Mouse (Mus musculus): Measurements from ENCODE around the gene Dennd6a. TPM values are rescaled to one million over a fixed set of nuclear protein-coding genes. Genes with fewer than 3 reads are reported as not detected.
A peak's percentile ranks its signal among the peaks of the same experiment; 100 is the strongest.
"Not testable (repeated sequence)": the region's sequence is repeated elsewhere in the genome, so short reads cannot be mapped to it uniquely, and the experiment has no call there.

The Dennd6a gene
- polyA plus RNA-seq, 1 experiment from 2014 or later = 30.3 TPM

DNA sequence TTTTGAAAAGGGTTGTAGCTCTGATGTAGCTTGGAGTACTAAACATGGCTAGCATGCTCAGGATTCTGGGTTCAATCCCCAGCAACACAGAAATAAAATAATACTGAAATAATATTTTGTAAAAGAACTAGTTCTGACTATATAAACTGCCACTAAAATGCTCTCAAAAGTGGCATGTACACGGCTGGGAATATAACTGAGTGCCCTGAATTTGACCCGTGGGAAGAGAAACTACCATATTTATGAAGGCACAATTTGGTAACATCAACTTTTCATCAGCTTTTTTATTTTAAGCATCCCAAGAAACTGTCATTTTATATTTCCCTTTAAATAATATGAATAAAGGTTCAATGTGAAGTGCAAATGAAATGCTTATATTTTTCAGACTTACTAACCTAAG, 90.2 kb downstream of the Dennd6a start:
- Histone ChIP-seq H3K27ac (replicated peaks) (no peak overlapping the region), H3K9me3 (replicated peaks) (no peaks in the 10 kb centered on the region), H3K27me3 (ENCODE audit: low read depth, poor library complexity, severe bottlenecking) (no peaks in the 10 kb centered on the region), H3K4me1 (peaks cover 28% of the 10 kb centered on the region), H3K4me3 (no peak overlapping the region), H3K36me3 (peaks cover 53% of the 10 kb centered on the region)
- DNase-seq (ENCODE audit: low spot score) = no peak
- 90% methylated on average over 2 of the region's 2 CpGs for WGBS

DNA sequence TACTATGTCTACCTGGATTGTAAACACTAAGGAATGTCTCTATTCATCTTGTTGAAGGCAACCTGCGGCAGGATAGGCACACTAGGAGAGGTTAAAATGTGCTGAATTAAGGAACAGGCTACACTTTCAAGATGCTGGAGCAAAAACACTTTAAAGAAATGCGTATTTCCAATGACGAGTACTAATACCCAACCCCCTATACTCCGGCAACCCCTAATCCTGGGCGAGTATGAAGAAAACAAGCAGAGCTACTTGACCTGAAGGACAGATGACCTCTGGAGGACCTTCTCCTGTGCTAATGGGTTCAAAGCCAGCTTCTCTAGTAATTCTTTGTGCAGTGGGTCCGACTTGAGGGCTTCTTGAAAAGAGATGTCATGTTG, 94.3 kb downstream of the Dennd6a start:
- 32% methylated on average over 6 of the region's 6 CpGs for WGBS
- H3K27ac ChIP-seq (replicated peaks) = no peak overlapping the region

DNA sequence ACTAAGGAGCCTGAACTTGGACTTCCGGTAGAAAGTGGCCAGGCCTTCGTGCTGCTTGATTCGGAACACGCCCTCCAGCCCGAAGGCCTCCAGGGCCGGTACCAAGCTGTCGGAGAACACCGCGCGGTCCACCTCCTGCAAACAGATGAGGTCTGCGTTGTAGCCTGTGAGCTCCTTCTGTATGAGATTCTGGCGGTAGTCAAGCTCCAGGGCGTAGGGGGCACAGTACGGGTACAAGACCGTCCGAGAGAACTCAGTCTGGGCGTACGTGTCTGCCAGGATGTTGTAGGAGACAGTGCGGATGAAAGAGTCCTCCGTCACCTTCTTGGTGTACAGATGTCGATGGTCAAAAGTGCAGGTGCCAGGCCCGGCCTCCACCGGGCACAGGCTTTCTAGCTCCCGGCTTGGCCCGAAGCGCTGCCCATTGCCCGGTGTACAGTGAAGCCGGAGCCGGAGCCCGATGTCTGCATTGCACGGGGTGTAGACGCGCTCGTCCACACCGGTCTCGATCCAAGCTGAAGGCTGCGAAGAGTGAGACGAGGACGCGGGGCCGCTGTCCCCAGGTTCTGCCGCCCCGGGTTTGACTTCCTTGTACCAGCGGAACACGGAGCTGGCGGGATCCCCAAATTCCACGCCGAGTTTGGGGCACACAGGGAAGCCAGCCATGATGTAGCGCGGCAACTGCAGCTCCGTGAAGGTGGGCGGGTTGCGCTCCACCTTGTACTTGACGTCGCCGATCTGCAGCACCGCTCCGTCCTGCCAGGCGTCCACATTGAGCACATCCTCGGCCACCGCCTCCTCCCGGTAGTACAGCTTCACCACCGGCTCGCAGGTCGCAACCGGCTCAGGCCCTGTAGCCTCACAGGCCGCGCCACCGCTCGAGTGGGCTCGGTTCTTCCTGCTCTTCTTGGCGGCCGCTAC, 95.0 kb downstream of the Dennd6a start:
- peaks cover 28% of the 10 kb centered on the region for H3K36me3 ChIP-seq
- H3K4me1 ChIP-seq = peaks cover 34% of the 10 kb centered on the region
- peak overlapping the region; percentile 96 for H3K27ac ChIP-seq (replicated peaks)
- H3K4me3 ChIP-seq = peak overlapping the region; percentile 98
- H3K9me3 ChIP-seq (replicated peaks) = no peaks in the 10 kb centered on the region
- 3% methylated on average over 73 of the region's 73 CpGs for WGBS
- H3K27me3 ChIP-seq (ENCODE audit: low read depth, poor library complexity, severe bottlenecking) = no peaks in the 10 kb centered on the region
- DNase-seq (ENCODE audit: low spot score) = peak; percentile 35

More for the DNA sequence above, 94.3 kb downstream of the Dennd6a start:
- peaks cover 31% of the 10 kb centered on the region for H3K36me3 ChIP-seq
- H3K4me1 ChIP-seq = peaks cover 34% of the 10 kb centered on the region
- no peak for DNase-seq (ENCODE audit: low spot score)
- H3K9me3 ChIP-seq (replicated peaks) = no peaks in the 10 kb centered on the region
- H3K4me3 ChIP-seq = peak overlapping the region; percentile 98
- no peaks in the 10 kb centered on the region for H3K27me3 ChIP-seq (ENCODE audit: low read depth, poor library complexity, severe bottlenecking)

DNA sequence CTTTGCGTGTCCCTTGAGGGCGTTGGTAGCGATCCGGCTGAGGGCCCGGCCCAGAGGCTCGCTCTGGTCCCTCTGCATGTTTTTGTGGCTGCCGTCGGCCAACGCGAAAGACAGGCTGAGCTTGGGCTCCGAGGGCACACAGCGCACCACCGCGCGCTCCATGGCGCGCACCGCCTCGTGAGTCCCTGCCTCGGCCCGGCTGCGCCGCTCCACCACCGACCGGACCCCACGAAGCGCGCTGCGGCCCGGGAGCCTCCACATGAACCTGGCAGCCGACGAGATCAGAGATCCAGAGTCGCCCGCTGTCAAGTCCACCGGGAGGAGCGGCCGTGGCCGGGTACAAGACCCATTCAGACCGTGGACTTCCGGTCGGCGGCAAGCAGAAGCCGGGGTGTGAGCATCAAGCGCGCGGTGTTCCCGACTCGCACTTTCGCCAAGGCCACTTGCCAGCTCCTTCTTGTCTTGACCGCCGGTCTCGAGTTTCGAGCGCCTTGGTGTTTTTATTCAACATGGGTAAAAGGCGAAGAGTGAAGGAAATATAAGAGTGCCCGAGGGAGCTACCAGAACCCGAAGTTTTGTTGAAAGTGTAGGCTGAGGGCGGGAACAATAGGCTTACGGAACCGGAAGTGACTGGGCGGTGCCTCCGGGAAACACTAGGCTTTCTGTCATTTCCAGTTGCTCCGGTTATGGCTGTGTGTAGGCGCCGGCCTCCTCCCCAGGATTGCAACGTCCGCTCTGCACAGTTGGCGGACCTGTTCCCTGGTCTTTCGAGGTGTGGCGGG, 95.8 kb downstream of the Dennd6a start, which contains the start of gene Pde12:
Gene Pde12 (minus strand): TSS at position 592 of the 782 bp plus-strand sequence.
- Histone ChIP-seq H3K36me3 (peaks cover 21% of the 10 kb centered on the region), H3K4me1 (peaks cover 34% of the 10 kb centered on the region), H3K9me3 (replicated peaks) (no peaks in the 10 kb centered on the region), H3K27ac (replicated peaks) (peak within 1 kb of the TSS; percentile 96), H3K4me3 (peak within 1 kb of the TSS; percentile 98), H3K27me3 (ENCODE audit: low read depth, poor library complexity, severe bottlenecking) (no peaks in the 10 kb centered on the region)
- WGBS = under 1% methylated on average over 70 of the region's 70 CpGs
- peak; percentile 90 for DNase-seq (ENCODE audit: low spot score)

DNA sequence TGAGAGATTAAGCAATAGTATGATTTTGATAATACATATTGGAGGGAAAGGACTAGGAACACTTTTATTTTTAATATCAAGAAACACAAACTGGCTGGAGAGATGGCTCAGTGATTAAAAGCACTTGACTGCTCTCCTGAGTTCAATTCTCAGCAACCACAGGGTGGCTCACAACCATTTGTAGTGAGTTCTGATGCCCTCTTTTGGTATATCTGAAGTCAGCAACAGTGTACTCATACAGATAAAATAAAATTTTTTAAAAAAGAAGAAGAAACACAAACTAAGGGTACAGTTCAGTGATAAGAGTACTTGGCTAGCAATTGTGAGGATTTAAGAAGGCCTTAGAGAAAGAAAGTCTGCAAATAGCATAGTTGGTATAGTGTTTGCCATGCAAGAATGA, 97.3 kb downstream of the Dennd6a start:
- Histone ChIP-seq H3K36me3 (peaks cover 6% of the 10 kb centered on the region), H3K27me3 (ENCODE audit: low read depth, poor library complexity, severe bottlenecking) (no peaks in the 10 kb centered on the region), H3K27ac (replicated peaks) (no peak overlapping the region), H3K4me3 (no peak overlapping the region; the same call in 1 of the 2 replicates), H3K9me3 (replicated peaks) (no peaks in the 10 kb centered on the region), H3K4me1 (peaks cover 34% of the 10 kb centered on the region)
- DNase-seq (ENCODE audit: low spot score) = no peak

DNA sequence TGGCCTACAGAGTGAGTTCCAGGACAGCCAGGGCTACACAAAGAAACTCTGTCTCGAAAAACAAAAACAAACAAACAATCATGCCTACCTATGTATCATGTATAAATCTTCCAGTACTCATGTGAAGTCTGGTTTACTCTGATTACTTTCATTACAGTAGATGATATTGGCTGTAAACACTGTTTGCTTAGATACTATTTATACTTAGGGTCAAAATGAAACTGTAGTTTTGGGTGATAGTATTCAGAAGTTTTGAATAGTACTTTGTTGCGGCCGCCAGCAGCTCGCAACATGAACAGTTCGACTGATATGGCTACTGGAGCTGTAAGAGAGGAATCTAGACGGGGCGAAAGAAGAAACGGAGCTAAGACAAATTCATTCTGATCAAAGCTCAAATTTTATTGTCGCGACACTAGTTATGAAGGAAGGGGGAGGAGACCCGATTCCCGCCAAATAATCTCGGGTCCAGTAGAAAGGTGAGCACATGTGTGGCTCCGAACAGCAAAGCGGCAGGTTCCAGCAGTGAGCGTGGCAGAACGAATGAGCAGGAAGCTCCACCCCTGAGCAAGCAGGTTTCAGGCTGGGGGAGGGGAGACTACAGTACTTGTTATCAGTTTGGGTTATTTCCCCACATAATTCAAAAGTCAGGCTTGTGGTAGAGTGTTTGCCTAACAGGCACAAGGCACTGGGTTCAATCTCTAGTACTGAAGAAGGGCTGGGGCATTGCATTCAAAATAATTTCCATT, 98.4 kb downstream of the Dennd6a start:
- WGBS = 71% methylated on average over 17 of the region's 17 CpGs
- not testable (repeated sequence) for H3K27ac ChIP-seq (replicated peaks); H3K9me3 ChIP-seq (replicated peaks); H3K4me3 ChIP-seq; DNase-seq (ENCODE audit: low spot score); H3K27me3 ChIP-seq (ENCODE audit: low read depth, poor library complexity, severe bottlenecking); H3K36me3 ChIP-seq
- peaks cover 25% of the 10 kb centered on the region for H3K4me1 ChIP-seq

DNA sequence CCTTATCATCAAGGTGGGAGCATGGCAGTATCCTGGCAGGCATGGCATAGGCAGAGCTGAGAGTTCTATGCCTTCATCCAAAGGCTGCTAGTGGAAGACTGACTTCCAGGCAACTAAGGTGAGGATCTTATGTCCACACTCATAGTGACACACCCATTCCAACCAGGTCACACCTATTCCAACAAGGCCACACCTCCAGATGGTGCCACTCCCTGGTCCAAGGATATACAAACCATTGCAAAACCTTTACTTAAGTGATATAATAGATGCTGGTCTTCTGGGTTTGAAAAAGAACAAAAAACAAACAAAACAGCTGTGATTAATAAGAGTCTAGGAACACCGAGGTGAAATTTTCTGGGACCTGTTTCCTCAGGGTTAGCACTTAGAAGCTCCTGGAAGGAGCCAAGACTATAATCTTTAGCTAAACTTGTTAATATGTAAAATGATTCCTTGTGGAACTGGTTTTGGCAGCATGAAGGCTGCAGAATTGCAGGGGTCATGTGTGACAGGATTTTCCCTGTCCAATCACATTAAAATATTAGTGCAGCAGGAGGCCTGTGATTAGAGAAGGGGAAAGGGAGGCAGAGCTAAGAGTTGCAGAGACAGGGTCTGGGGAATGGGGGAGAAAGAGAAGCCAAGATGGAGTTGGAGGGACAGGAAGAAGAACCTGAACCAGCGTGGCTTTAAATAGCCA, 101.0 kb downstream of the Dennd6a start:
- not testable (repeated sequence) for H3K36me3 ChIP-seq; H3K27ac ChIP-seq (replicated peaks); H3K9me3 ChIP-seq (replicated peaks); DNase-seq (ENCODE audit: low spot score); H3K4me1 ChIP-seq; H3K4me3 ChIP-seq; H3K27me3 ChIP-seq (ENCODE audit: low read depth, poor library complexity, severe bottlenecking)
- 93% methylated on average over 2 of the region's 2 CpGs for WGBS

DNA sequence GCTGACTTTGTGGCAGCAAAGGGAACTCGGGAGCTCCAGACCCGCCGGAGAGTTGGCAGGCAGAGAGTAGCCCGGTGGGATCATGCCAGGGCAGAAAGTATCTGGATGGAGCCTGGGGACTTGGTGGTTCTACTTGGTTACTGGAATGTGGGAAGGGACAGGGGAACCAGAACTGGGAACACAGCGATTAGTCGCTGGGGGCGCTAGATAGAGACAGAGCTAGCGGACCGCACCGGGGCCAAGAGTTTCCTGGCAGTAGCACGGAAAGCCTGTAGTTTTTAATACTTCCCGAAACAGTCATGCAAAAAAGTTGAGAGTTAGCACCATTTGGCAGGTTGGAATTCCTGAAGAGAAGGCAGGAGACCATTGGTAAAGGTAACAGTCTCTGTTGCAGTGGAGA, 101.7 kb downstream of the Dennd6a start:
- no peak overlapping the region for H3K27ac ChIP-seq (replicated peaks)
- no peaks in the 10 kb centered on the region for H3K9me3 ChIP-seq (replicated peaks)
- no peak overlapping the region for H3K4me3 ChIP-seq
- WGBS = 20% methylated on average over 12 of the region's 12 CpGs
- no peaks in the 10 kb centered on the region for H3K27me3 ChIP-seq (ENCODE audit: low read depth, poor library complexity, severe bottlenecking)
- peaks cover 3% of the 10 kb centered on the region for H3K4me1 ChIP-seq
- DNase-seq (ENCODE audit: low spot score) = no peak
- no peaks in the 10 kb centered on the region for H3K36me3 ChIP-seq

DNA sequence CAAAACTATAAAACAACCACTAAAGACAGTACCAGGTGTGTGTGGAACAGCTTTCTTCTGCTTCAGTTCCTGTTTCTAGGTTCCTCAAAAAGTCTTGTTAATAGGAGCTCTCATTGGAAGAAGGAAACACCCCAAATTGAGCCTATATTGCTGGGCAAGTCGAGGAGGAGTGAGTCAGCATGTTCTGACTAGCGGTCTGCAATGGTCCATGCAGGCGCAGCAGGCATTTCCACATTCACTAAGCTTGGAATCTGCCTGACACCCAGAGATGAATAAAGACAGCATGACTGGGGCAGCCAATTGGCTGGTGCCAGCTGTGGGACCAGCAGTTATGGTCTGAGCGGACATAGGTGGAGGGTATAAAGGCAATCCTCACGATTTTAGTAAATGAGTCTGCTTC, 102.1 kb downstream of the Dennd6a start:
- H3K36me3 ChIP-seq = no peaks in the 10 kb centered on the region
- 82% methylated on average over 5 of the region's 5 CpGs for whole genome bisulfite sequencing
- H3K27me3 ChIP-seq (ENCODE audit: low read depth, poor library complexity, severe bottlenecking) = no peaks in the 10 kb centered on the region
- no peaks in the 10 kb centered on the region for H3K9me3 ChIP-seq (replicated peaks)
- no peak overlapping the region for H3K27ac ChIP-seq (replicated peaks)
- no peak for DNase-seq (ENCODE audit: low spot score)
- H3K4me1 ChIP-seq = no peaks in the 10 kb centered on the region
- no peak overlapping the region for H3K4me3 ChIP-seq

Small RNA genes within 50 kb of the gene (microRNA-seq; reads per million reads assigned to microRNA genes)
- 2.4 reads per million for gene Mir7672

Other genes starting within 250 kb of the Dennd6a start
- gene Slmap, start 38.9 kb upstream of the Dennd6a start, polyA plus RNA-seq (2016; fragmentation: Nextera tagmentation; extraction: Ambion mirVana) = 13.8 and 14.3 TPM in 2 replicates
- gene Arf4, start 64.2 kb downstream of the Dennd6a start, polyA plus RNA-seq (2016; fragmentation: Nextera tagmentation; extraction: Ambion mirVana) = 517 and 522 TPM in 2 replicates
- gene Pde12, start 96.0 kb downstream of the Dennd6a start, polyA plus RNA-seq (2016; fragmentation: Nextera tagmentation; extraction: Ambion mirVana) = 11.2 and 11.8 TPM in 2 replicates
- gene Dnah12, start 119.4 kb downstream of the Dennd6a start, polyA plus RNA-seq (2016; fragmentation: Nextera tagmentation; extraction: Ambion mirVana) = 0.06 TPM in 1 of 2 replicates, not detected in the other